Mouse (Mus musculus) kidney, embryonic 16.5 days (tissue): ENCODE data around the gene Fasn. TPM values are rescaled to one million over a fixed set of nuclear protein-coding genes. Genes with fewer than 3 reads are reported as not detected.
A peak's percentile ranks its signal among the peaks of the same experiment; 100 is the strongest.
"Not testable (repeated sequence)": the region's sequence is repeated elsewhere in the genome, so short reads cannot be mapped to it uniquely, and the experiment has no call there.

Experiments
- ATAC-seq: fragments of 200-750 bp; cut with Nextera tagmentation; 2 replicates; pipeline ENCODE4 v1.8.0; 2017; ENCODE audit warnings: moderate TSS enrichment; ENCODE audit not compliant: low FRiP score, low TSS enrichment
- H3K27ac ChIP-seq: fragments of 300-500 bp; sonication (generic); 2 replicates; pipeline ENCODE4 v1.5.1; 2014; ENCODE audit warnings: low read length
- H3K27me3 ChIP-seq: fragments of 300-500 bp; sonication (generic); 2 replicates; pipeline ENCODE4 v1.6.1; 2014; ENCODE audit warnings: low read length, control low read depth, mixed read lengths; ENCODE audit not compliant: insufficient read depth
- H3K36me3 ChIP-seq: fragments of 300-500 bp; sonication (generic); 2 replicates; pipeline ENCODE4 v1.6.1; 2014; ENCODE audit warnings: low read length, control low read depth, mixed read lengths; ENCODE audit not compliant: insufficient read depth
- H3K4me1 ChIP-seq: fragments of 300-500 bp; sonication (generic); 2 replicates; pipeline ENCODE4 v1.6.1; 2014; ENCODE audit warnings: low read length, control low read depth, mixed read lengths; ENCODE audit not compliant: insufficient read depth
- H3K4me2 ChIP-seq: fragments of 300-500 bp; sonication (generic); replicated peaks from 2 replicates; pipeline ENCODE4 v1.6.1; 2014; ENCODE audit warnings: low read depth, low read length
- H3K4me3 ChIP-seq: fragments of 300-500 bp; sonication (generic); 2 replicates; pipeline ENCODE4 v1.5.1; 2014; ENCODE audit warnings: mild to moderate bottlenecking, low read length
- H3K9ac ChIP-seq: fragments of 300-500 bp; sonication (generic); replicated peaks from 2 replicates; pipeline ENCODE4 v1.6.1; 2014; ENCODE audit warnings: low read length
- H3K9me3 ChIP-seq: fragments of 300-500 bp; sonication (generic); 2 replicates; pipeline ENCODE4 v1.6.1; 2016; ENCODE audit warnings: low read length, control low read depth
- WGBS: fragments of 180-500 bp; shearing (Covaris S2); extraction: QIAGEN DNeasy Blood & Tissue Kit; methylation state at CpG from one replicate; pipeline ENCODE4 v1.1.7; 2014; 5-methylcytosine and 5-hydroxymethylcytosine counted together
- polyA plus RNA-seq: library from polyadenylated mRNA; unstranded; fragments of >200 nt; fragmentation: Nextera tagmentation; extraction: Ambion mirVana; gene quantifications from 2 replicates; pipeline ENCODE4 v1.2.1, GENCODE M21; 2015

Gene Fasn
- polyA plus RNA-seq, 1 experiment from 2014 or later = 50.0 TPM

- H3K9me3 ChIP-seq, H3K4me2 ChIP-seq, H3K27ac ChIP-seq, H3K27me3 ChIP-seq, H3K4me3 ChIP-seq, H3K9ac ChIP-seq: not testable (repeated sequence)
- peak; percentile 37; the same call in 1 of the 2 replicates for ATAC-seq
- peaks cover 13% of the 10 kb centered on the region for H3K4me1 ChIP-seq
- 61% methylated on average over 9 of the region's 10 CpGs for WGBS
- H3K36me3 ChIP-seq = peaks cover 64% of the 10 kb centered on the region
Measured at GRCm38 (mm10) chr11:120788460-120788859, 35.9 kb downstream of the Fasn start.

- no peak overlapping the region for H3K27ac ChIP-seq
- ATAC-seq = no peak
- peak overlapping the region; percentile 97 for H3K4me2 ChIP-seq
- peaks cover 33% of the 10 kb centered on the region for H3K36me3 ChIP-seq
- peak overlapping the region; percentile 98 for H3K4me3 ChIP-seq
- H3K4me1 ChIP-seq = peaks cover 16% of the 10 kb centered on the region
- no peaks in the 10 kb centered on the region; the same call in 1 of the 2 replicates for H3K27me3 ChIP-seq
- WGBS = 32% methylated on average over 9 of the region's 9 CpGs
- H3K9me3 ChIP-seq = no peaks in the 10 kb centered on the region
- peak overlapping the region; percentile 82 for H3K9ac ChIP-seq
Measured at GRCm38 (mm10) chr11:120785145-120785544, 39.2 kb downstream of the Fasn start.

- H3K4me1 ChIP-seq = peaks cover 16% of the 10 kb centered on the region
- H3K27me3 ChIP-seq = no peaks in the 10 kb centered on the region; the same call in 1 of the 2 replicates
- no peaks in the 10 kb centered on the region for H3K9me3 ChIP-seq
- peak within 1 kb of the TSS; percentile 82 for H3K9ac ChIP-seq
- peak; percentile 85 for ATAC-seq
- H3K27ac ChIP-seq = peak within 1 kb of the TSS; percentile 72; the same call in 1 of the 2 replicates
- H3K4me3 ChIP-seq = peak within 1 kb of the TSS; percentile 98
- peak within 1 kb of the TSS; percentile 97 for H3K4me2 ChIP-seq
- WGBS = 0% methylated on average over 85 of the region's 107 CpGs
- H3K36me3 ChIP-seq = peaks cover 24% of the 10 kb centered on the region
Measured at GRCm38 (mm10) chr11:120784064-120784791, 40.1 kb downstream of the Fasn start, which contains the start of the genes Rfng and Gps1. TSS of gene Rfng (minus strand) at chr11:120784207. TSS of gene Gps1 (plus strand) at chr11:120784272.

- 2% methylated on average over 42 of the region's 42 CpGs for WGBS
- H3K9me3 ChIP-seq = no peaks in the 10 kb centered on the region
- no peaks in the 10 kb centered on the region; the same call in 1 of the 2 replicates for H3K27me3 ChIP-seq
- peak overlapping the region; percentile 98 for H3K4me3 ChIP-seq
- H3K36me3 ChIP-seq = peaks cover 20% of the 10 kb centered on the region
- peaks cover 16% of the 10 kb centered on the region for H3K4me1 ChIP-seq
- peak overlapping the region; percentile 72; the same call in 1 of the 2 replicates for H3K27ac ChIP-seq
- peak; percentile 13 for ATAC-seq
- peak overlapping the region; percentile 97 for H3K4me2 ChIP-seq
- peak overlapping the region; percentile 82 for H3K9ac ChIP-seq
Measured at GRCm38 (mm10) chr11:120783426-120784063, 40.8 kb downstream of the Fasn start.

- not testable (repeated sequence) for H3K4me2 ChIP-seq, H3K36me3 ChIP-seq
- WGBS = 91% methylated on average over 6 of the region's 6 CpGs
Measured at GRCm38 (mm10) chr11:120781361-120781760, 43.0 kb downstream of the Fasn start.

GRCm38 (mm10) chr11:120779876-120780275 is 44.5 kb downstream of the Fasn start:
- ATAC-seq = no peak
- Histone ChIP-seq H3K4me2 (no peak overlapping the region), H3K4me1 (peaks cover 9% of the 10 kb centered on the region), H3K36me3 (no peaks in the 10 kb centered on the region), H3K4me3 (no peak overlapping the region), H3K27ac (no peak overlapping the region), H3K9ac (no peak overlapping the region), H3K9me3 (no peaks in the 10 kb centered on the region), H3K27me3 (no peaks in the 10 kb centered on the region; the same call in 1 of the 2 replicates)
- 95% methylated on average over 1 of the region's 1 CpGs for WGBS

More at GRCm38 (mm10) chr11:120781361-120781760, 43.0 kb downstream of the Fasn start:
- not testable (repeated sequence) for H3K27ac ChIP-seq, H3K9me3 ChIP-seq, H3K27me3 ChIP-seq, H3K4me3 ChIP-seq, ATAC-seq, H3K9ac ChIP-seq
- H3K4me1 ChIP-seq = peaks cover 16% of the 10 kb centered on the region

GRCm38 (mm10) chr11:120777123-120777522 is 47.2 kb downstream of the Fasn start:
- no peak overlapping the region for H3K9ac ChIP-seq
- WGBS = 34% methylated on average over 6 of the region's 6 CpGs
- no peak overlapping the region for H3K4me3 ChIP-seq
- no peak overlapping the region for H3K27ac ChIP-seq
- no peaks in the 10 kb centered on the region for H3K9me3 ChIP-seq
- H3K4me2 ChIP-seq = no peak overlapping the region
- H3K36me3 ChIP-seq = no peaks in the 10 kb centered on the region
- H3K4me1 ChIP-seq = no peaks in the 10 kb centered on the region
- no peak for ATAC-seq
- H3K27me3 ChIP-seq = no peaks in the 10 kb centered on the region

GRCm38 (mm10) chr11:120775774-120776469 is 48.4 kb downstream of the Fasn start:
- H3K36me3 ChIP-seq = no peaks in the 10 kb centered on the region
- no peaks in the 10 kb centered on the region for H3K4me1 ChIP-seq
- no peak overlapping the region; the same call in 1 of the 2 replicates for H3K9ac ChIP-seq
- H3K27ac ChIP-seq = no peak overlapping the region
- no peak overlapping the region for H3K4me2 ChIP-seq
- no peak overlapping the region for H3K4me3 ChIP-seq
- ATAC-seq = peak; percentile 89
- H3K27me3 ChIP-seq = no peaks in the 10 kb centered on the region
- H3K9me3 ChIP-seq = no peaks in the 10 kb centered on the region
- 22% methylated on average over 15 of the region's 15 CpGs for WGBS

GRCm38 (mm10) chr11:120773463-120774190 is 50.7 kb downstream of the Fasn start:
- H3K4me3 ChIP-seq = no peak overlapping the region
- H3K9ac ChIP-seq = no peak overlapping the region
- no peaks in the 10 kb centered on the region for H3K27me3 ChIP-seq
- no peaks in the 10 kb centered on the region for H3K4me1 ChIP-seq
- no peaks in the 10 kb centered on the region for H3K9me3 ChIP-seq
- ATAC-seq = no peak
- no peaks in the 10 kb centered on the region for H3K36me3 ChIP-seq
- H3K4me2 ChIP-seq = no peak overlapping the region
- WGBS = 85% methylated on average over 7 of the region's 7 CpGs
- H3K27ac ChIP-seq = no peak overlapping the region
